Mouse (Mus musculus): Measurements from ENCODE around the gene Gm17660.
A peak's percentile ranks its signal among the peaks of the same experiment; 100 is the strongest.

The Gm17660 gene

DNA sequence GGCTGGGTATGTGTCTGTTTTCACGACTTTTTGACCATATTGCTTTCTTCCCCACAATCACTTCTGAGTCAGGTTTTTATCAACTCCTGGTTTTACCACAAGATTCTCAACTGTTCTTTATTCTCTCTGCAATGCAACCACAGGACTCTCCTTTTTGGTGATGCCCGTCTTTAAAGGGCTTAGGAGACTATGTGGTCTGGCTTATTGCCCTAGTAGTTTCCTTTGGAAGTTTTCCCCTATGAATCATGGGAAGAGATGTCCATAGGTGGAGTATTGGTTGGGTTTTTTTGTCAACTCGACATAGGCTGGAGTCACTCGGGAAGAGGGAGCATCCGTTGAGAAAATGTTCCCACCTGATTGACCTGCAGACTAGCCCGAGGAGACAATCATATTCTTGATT, 3.3 kb upstream of the Gm17660 start:
- DNase-seq (ENCODE audit: low spot score in 2 of 2): no peak

- DNase-seq (ENCODE audit: low spot score in 2 of 2): no peak
Measured at GRCm38 (mm10) chr5:104076361-104076760, 1.0 kb downstream of the Gm17660 start.

- DNase-seq (ENCODE audit: low spot score in 2 of 2): peak in 1 of 2 experiments; percentile 43
Measured at GRCm38 (mm10) chr5:104074388-104074787, 3.0 kb downstream of the Gm17660 start.

GRCm38 (mm10) chr5:104073602-104074001, 3.8 kb downstream of the Gm17660 start:
- DNase-seq (ENCODE audit: low spot score in 2 of 2): no peak

DNA sequence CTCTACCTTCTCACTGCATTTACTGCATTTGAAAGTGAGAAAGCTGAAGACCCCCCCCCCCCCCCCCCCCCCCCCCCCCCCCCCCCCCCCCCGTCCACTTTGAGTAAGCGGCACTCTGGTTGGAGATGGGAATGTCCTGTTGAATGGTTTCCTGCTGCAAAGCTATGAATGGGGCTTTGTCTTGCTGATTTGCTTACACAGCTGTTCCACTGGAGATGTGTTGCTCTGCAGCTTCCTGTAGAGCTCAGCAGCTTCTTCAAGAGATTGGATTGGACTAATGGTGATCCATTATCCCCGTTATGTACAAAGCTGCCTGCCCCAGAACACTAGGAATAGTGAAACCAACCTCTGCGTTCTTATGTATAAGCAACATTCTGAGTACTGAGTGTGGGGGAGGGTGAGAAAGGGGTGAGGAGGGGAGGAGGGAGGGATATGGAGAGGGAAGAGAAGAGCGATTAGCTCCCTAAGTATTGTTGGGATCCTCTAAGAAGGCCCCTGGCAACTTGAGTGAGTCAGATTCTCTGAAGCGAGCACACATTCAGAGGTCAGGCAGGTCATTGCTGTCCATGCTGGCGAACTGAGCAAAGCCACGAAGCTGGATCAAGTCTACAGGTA, 5.0 kb downstream of the Gm17660 start:
- no peak for DNase-seq (ENCODE audit: low spot score in 2 of 2)

- no peak for DNase-seq (ENCODE audit: low spot score in 2 of 2)
Measured at GRCm38 (mm10) chr5:104071048-104071447, 6.4 kb downstream of the Gm17660 start.

DNA sequence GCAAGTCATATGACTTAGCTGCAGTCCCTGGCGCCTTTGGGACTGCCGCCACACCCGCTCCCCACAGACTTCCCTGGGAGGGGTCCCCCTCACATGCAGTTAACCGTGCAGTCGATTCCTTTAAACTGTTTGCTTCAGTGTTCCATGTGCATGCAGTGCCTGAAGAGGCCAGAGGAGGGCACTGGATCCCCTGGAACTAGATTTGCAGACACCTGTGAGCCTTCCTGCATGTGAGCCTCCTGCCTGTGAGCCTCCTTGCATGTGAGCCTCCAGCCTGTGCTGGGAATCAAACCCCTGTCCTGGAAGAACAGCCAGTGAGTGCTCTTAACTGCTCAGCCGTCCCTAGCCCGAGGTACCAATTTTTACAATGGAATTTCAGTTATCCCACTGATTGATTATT, 8.7 kb downstream of the Gm17660 start:
- DNase-seq (ENCODE audit: low spot score in 2 of 2): peak in 1 of 2 experiments; percentile 31

- DNase-seq (ENCODE audit: low spot score in 2 of 2): no peak
Measured at GRCm38 (mm10) chr5:104062773-104063551, 14.4 kb downstream of the Gm17660 start.

GRCm38 (mm10) chr5:104061936-104062772, 15.3 kb downstream of the Gm17660 start:
- DNase-seq (ENCODE audit: low spot score in 2 of 2): peak in 1 of 2 experiments; percentile 25

GRCm38 (mm10) chr5:104060429-104060828, 17.0 kb downstream of the Gm17660 start:
- DNase-seq (ENCODE audit: low spot score in 2 of 2): no peak

DNA sequence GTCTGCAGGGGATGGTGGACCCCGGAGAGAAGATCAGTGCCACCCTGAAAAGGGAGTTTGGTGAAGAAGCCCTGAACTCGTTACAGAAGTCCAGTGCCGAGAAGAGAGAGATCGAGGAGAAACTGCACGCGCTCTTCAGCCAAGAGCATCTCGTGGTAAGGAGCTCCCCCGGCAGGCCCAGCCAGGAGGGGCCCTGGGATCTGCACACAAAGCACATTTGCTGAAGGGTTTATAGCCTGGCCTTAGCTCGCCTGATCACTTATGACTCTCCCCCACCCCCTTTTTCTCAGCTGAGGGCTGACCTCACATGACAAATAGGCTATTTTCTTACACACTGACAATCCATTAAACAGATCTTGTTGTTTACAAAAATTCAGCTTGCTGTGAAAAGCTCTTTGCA, 17.8 kb downstream of the Gm17660 start:
- DNase-seq (ENCODE audit: low spot score in 2 of 2): no peak

DNA sequence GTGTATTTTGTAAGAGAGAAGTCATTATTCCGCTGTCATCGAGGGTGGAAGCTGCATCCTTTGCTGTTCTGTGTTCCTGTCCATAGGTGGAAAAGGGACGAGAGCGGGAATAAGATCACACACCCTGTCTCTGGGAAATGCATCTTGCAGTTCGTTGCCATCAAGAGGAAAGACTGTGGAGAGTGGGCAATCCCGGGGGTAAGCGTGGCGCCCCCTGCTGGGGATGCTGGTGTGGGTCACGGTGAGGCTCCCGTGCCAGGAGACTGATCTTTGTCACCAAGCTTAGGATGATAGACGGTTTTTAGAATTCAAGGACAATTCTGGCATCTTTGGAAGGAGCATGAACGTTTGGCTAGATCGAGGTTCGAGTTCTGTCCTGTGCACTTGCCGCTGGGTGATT, 19.4 kb downstream of the Gm17660 start:
- no peak for DNase-seq (ENCODE audit: low spot score in 2 of 2)

DNA sequence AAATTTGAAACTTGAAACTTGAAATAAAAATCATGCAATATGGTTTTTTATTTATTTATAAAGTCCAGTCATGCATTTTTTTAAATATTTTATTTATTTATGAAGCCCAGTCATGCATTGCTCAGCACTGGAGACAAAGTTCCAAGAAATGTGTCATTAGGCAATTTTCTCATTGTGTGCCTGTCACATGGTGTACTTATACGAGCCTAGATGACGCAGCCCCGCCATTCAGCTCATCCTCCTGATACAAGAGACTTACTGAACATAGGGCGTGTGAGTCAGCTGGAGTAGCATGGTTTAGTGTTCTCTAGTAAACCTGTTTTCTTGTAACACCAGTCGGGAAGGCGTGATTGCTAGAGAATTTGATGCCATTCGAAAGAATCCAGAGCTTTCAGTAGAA, 21.1 kb downstream of the Gm17660 start:
- no peak for DNase-seq (ENCODE audit: low spot score in 2 of 2)

- DNase-seq (ENCODE audit: low spot score in 2 of 2): no peak
Measured at GRCm38 (mm10) chr5:104055816-104056215, 21.6 kb downstream of the Gm17660 start.

DNA sequence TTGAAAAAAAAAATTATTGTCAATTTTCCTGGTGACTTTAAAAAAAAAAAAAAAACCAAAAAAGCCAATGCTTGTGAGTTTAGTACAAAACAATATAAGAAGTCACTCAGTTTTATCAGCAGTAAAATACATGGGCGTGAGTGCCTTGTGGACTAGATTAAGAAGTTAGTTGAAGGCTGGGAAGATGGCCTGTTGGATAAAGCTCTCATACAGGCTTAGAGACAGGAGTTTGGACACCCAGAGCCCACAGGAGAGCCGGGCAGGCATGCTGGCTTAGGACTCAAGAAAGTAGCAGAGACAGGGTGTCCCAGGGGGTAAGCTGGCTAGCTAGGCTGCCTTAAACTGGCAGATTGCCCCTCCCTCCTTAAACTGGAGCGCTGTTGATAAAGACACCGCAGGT, 22.5 kb downstream of the Gm17660 start:
- DNase-seq (ENCODE audit: low spot score in 2 of 2): no peak

GRCm38 (mm10) chr5:104052956-104053355, 24.5 kb downstream of the Gm17660 start:
- DNase-seq (ENCODE audit: low spot score in 2 of 2): no peak

DNA sequence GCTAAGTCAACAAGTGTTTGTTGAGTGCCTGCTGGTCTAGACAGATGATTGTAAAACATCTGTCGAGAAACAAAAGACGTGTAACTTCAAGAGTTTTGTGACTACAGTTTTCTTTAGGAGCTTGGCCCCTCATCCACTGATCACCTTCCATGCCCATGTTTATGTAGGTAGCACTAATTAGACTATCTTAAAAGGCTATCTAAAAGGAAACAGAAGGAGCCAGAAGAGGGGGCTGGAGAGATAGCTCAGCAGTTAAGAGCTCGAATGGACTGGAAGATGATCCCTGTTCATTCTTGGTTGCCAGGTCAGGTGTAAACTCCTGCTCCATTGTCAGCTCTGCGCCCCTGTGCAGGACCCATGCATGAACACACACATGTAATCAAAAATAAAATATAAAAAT, 29.3 kb downstream of the Gm17660 start:
- DNase-seq (ENCODE audit: low spot score in 2 of 2): no peak

- no peak for DNase-seq (ENCODE audit: low spot score in 2 of 2)
Measured at GRCm38 (mm10) chr5:104047200-104048105, 30.0 kb downstream of the Gm17660 start.

- peak; percentile 93 to 97 for DNase-seq (ENCODE audit: low spot score in 2 of 2)
Measured at GRCm38 (mm10) chr5:104046256-104047199, 30.9 kb downstream of the Gm17660 start, which contains the start of gene Nudt9. Gene Nudt9, plus strand, starts transcription at chr5:104046306.

DNA sequence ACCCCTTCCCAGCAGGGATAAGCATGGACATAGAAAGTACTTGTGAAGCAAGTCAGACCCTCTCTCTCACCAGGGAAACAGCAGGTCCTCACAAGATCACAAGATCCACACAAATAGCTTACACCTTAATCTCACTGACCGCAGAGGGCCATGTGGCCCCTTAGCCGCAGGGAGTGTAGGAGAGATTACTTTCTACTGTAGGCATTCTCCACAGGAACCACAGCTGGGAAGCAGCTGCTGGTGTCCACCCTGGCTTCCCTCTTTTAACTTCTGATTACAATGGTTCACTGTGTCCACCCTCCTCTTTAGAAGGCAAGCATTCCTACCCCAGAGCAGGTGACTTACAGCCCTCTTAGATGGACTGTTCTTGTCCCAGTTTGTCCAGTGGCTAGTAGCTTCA, 33.7 kb downstream of the Gm17660 start:
- DNase-seq (ENCODE audit: low spot score in 2 of 2): no peak
